Mouse (Mus musculus): ENCODE results near the gene Por. TPM values are rescaled to one million over a fixed set of nuclear protein-coding genes. Genes with fewer than 3 reads are reported as not detected.
A peak's percentile ranks its signal among the peaks of the same experiment; 100 is the strongest.

Gene Por
- polyA plus RNA-seq, 1 experiment from 2014 or later: 52.6 TPM

DNA sequence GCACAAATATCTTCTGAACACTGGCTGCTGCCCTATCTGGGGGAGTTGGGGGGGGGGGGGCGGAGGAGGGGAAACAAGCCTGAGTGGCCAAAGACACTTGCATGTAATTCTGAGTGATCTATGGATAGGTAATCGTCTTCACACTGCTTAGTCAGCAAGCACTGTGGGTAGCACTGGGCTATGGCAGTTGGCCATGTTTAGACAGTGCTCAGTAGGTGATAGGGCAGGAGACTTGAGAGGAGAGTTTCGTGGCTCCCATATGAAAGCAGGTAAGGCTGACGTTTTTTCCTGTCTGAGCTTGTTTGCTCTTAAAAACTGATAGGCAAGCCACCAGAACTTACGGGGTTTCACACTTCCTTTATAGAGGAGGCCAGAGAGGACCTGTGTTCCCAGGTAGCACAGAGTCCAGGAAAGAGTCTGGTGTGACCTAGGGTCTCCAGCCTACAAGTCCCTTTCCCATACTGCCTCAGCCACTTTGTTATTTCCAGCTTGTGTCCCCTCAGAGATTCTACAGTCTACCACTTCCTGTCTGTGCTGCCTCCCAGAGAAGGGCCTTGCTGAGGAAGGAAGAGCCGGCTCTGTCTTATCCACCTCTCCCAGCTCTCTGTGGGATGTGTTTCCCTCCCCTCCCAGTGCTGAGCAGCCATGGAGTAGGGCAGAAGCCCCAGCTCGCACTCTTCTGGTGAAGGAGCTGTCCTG lies 29.9 kb upstream of the Por start:
- WGBS: 54% methylated on average over 6 of the region's 7 CpGs
- H3K4me2 ChIP-seq (ENCODE audit: low read depth, low read length): no peak overlapping the region
- H3K4me1 ChIP-seq (ENCODE audit: control insufficient read depth, insufficient read depth, low read length): 0 out of 2 replicates have a peak, but pooled peaks cover 2% of the 10 kb centered on the region
- no peak overlapping the region for H3K9ac ChIP-seq (ENCODE audit: low read length)
- 0 out of 2 replicates have a peak overlapping the region, but pooled peaks have one; percentile 39 for H3K27ac ChIP-seq (ENCODE audit: low read length)
- H3K27me3 ChIP-seq (ENCODE audit: control insufficient read depth, insufficient read depth, low read length): no peaks in the 10 kb centered on the region
- H3K36me3 ChIP-seq (ENCODE audit: control insufficient read depth, insufficient read depth): peaks cover 29% of the 10 kb centered on the region
- no peaks in the 10 kb centered on the region for H3K9me3 ChIP-seq (replicated peaks; ENCODE audit: control insufficient read depth, low read length)
- no peak overlapping the region for H3K4me3 ChIP-seq (ENCODE audit: low read length)
- ATAC-seq (replicated peaks; ENCODE audit: extremely low read depth, insufficient read depth, low FRiP score): no peak

DNA sequence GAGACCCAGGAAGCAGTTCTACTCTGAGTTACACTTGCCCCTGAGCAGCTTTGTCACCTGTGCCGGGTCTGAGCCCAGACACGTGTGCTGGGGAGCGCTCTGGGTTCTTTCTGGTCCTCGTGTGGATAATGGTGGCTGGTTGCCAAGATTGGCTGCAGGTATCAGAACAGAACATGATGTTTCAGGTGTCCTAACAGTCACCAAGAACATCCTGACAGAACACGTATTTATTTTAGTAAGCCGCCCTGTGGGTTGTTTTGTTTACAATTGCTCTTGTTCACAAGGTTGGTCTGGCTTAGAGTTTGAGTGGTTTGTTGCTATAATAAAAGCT lies 29.4 kb upstream of the Por start:
- no peak overlapping the region for H3K27ac ChIP-seq (ENCODE audit: low read length)
- H3K9ac ChIP-seq (ENCODE audit: low read length): no peak overlapping the region
- no peaks in the 10 kb centered on the region for H3K27me3 ChIP-seq (ENCODE audit: control insufficient read depth, insufficient read depth, low read length)
- no peak overlapping the region for H3K4me3 ChIP-seq (ENCODE audit: low read length)
- no peak overlapping the region for H3K4me2 ChIP-seq (ENCODE audit: low read depth, low read length)
- no peaks in the 10 kb centered on the region for H3K9me3 ChIP-seq (replicated peaks; ENCODE audit: control insufficient read depth, low read length)
- WGBS: 76% methylated on average over 6 of the region's 6 CpGs
- ATAC-seq (replicated peaks; ENCODE audit: extremely low read depth, insufficient read depth, low FRiP score): no peak
- H3K36me3 ChIP-seq (ENCODE audit: control insufficient read depth, insufficient read depth): peaks cover 24% of the 10 kb centered on the region
- H3K4me1 ChIP-seq (ENCODE audit: control insufficient read depth, insufficient read depth, low read length): 0 out of 2 replicates have a peak, but pooled peaks cover 2% of the 10 kb centered on the region

DNA sequence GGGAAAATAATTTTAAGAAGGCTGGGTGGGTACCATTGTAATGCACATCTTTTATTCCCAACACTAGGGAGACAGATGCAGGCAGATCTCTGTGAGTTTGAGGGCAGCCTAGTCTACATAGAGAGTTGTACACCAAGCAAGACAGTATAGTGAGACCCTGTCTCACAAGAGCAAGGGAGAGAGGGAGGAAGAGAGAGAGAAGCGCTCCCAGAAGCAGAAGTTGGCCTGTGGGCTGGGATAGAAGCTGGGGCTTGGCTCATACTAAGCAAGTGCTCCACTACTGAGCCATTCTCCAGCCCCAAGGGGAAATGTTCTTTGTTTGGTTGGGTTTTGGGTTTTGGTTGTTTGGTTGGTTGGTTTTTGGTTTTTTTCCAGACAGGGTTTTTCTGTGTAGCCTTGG lies 28.8 kb upstream of the Por start:
- Histone ChIP-seq H3K4me2 (ENCODE audit: low read depth, low read length) (no peak overlapping the region), H3K4me1 (ENCODE audit: control insufficient read depth, insufficient read depth, low read length) (0 out of 2 replicates have a peak, but pooled peaks cover 2% of the 10 kb centered on the region), H3K27ac (ENCODE audit: low read length) (no peak overlapping the region), H3K4me3 (ENCODE audit: low read length) (no peak overlapping the region), H3K36me3 (ENCODE audit: control insufficient read depth, insufficient read depth) (peaks cover 20% of the 10 kb centered on the region), H3K27me3 (ENCODE audit: control insufficient read depth, insufficient read depth, low read length) (no peaks in the 10 kb centered on the region), H3K9me3 (replicated peaks; ENCODE audit: control insufficient read depth, low read length) (no peaks in the 10 kb centered on the region), H3K9ac (ENCODE audit: low read length) (no peak overlapping the region)
- no peak for ATAC-seq (replicated peaks; ENCODE audit: extremely low read depth, insufficient read depth, low FRiP score)
- WGBS: 77% methylated on average over 1 of the region's 1 CpGs

DNA sequence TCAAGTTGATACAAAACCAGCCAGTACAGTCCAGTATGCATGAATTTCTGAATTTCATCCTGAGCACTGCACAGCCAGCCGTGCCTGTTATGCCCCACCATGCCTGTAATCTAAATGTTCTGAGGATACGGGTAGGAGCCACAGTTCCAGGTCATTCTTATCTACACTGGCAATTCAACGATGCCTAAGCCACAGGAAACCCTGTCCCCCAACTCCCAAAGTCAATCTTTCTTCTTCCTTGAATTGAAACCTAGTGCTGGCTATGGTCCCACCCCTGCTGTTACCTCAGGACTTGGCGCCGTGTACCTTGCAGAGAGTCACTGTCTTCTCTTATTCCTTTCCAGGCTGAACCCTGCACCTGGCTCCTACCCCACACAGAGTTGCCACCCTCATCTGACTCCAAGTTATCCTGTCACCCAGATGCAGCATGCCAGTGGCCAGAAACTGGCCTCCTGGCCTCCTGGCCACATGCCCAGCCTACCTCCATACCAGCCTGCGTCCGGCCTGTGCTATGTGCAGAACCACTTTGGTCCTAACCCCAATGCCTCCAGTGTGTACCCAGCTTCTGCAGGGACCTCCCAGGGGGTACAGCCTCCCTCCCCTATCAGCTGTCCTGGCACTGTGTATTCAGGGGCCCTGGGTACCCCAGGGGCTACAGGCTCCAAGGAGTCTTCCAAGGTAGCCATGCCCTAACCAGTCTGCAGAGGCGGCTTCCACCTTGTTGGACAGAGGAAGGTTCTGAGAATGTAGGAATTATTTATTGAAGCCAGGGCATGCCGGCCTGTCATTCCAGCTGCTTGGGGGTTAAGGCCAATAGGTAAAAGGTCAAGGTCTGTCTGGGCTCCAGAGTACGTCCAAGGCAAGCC lies 26.9 kb upstream of the Por start:
- H3K4me1 ChIP-seq (ENCODE audit: control insufficient read depth, insufficient read depth, low read length): 0 out of 2 replicates have a peak, but pooled peaks cover 2% of the 10 kb centered on the region
- H3K9ac ChIP-seq (ENCODE audit: low read length): no peak overlapping the region
- H3K4me3 ChIP-seq (ENCODE audit: low read length): no peak overlapping the region
- no peaks in the 10 kb centered on the region for H3K9me3 ChIP-seq (replicated peaks; ENCODE audit: control insufficient read depth, low read length)
- ATAC-seq (replicated peaks; ENCODE audit: extremely low read depth, insufficient read depth, low FRiP score): no peak
- H3K36me3 ChIP-seq (ENCODE audit: control insufficient read depth, insufficient read depth): peaks cover 12% of the 10 kb centered on the region
- H3K4me2 ChIP-seq (ENCODE audit: low read depth, low read length): no peak overlapping the region
- no peaks in the 10 kb centered on the region for H3K27me3 ChIP-seq (ENCODE audit: control insufficient read depth, insufficient read depth, low read length)
- no peak overlapping the region for H3K27ac ChIP-seq (ENCODE audit: low read length)
- 77% methylated on average over 10 of the region's 10 CpGs for WGBS

DNA sequence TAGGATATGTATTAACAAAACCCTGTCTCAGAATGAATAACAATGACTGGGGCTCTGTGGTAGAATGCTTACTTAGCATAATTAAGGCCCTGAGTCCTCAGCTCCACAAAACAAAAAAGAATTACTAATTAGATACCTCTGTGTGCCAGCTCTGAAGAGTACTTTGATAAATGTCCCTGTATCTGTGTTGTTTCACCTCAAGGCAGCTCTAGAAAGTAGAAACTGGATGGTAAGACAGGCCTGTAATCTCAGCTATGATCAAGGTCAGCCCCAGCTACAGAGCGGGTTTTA lies 26.3 kb upstream of the Por start:
- ATAC-seq (replicated peaks; ENCODE audit: extremely low read depth, insufficient read depth, low FRiP score): no peak
- H3K27me3 ChIP-seq (ENCODE audit: control insufficient read depth, insufficient read depth, low read length): no peaks in the 10 kb centered on the region
- H3K36me3 ChIP-seq (ENCODE audit: control insufficient read depth, insufficient read depth): peaks cover 12% of the 10 kb centered on the region
- no peak overlapping the region for H3K9ac ChIP-seq (ENCODE audit: low read length)
- no peaks in the 10 kb centered on the region for H3K9me3 ChIP-seq (replicated peaks; ENCODE audit: control insufficient read depth, low read length)
- H3K4me1 ChIP-seq (ENCODE audit: control insufficient read depth, insufficient read depth, low read length): 0 out of 2 replicates have a peak, but pooled peaks cover 2% of the 10 kb centered on the region
- H3K27ac ChIP-seq (ENCODE audit: low read length): no peak overlapping the region
- no peak overlapping the region for H3K4me2 ChIP-seq (ENCODE audit: low read depth, low read length)
- H3K4me3 ChIP-seq (ENCODE audit: low read length): no peak overlapping the region
- WGBS: 89% methylated on average over 1 of the region's 1 CpGs

DNA sequence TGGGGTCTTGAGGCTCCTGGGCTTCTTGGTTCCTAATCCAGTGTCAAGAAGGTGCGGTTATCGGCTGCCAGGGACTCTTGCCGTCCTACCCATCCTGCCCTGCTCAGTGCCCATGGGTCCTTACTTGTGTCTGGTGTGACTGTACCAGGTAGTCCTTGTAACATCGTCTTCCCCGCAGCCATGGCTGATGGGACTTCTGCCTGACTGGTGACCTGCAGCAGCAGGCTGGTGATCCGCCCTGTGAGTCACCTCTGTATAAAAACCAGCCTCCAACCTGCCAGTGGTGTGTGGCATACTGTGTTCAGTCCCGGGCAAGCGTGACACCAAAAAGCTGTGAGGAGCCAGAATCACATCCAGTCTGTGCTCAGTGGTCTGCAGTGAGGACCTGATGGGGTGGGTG lies 26.0 kb upstream of the Por start:
- Histone ChIP-seq H3K27ac (ENCODE audit: low read length) (no peak overlapping the region), H3K9me3 (replicated peaks; ENCODE audit: control insufficient read depth, low read length) (no peaks in the 10 kb centered on the region), H3K4me1 (ENCODE audit: control insufficient read depth, insufficient read depth, low read length) (0 out of 2 replicates have a peak, but pooled peaks cover 2% of the 10 kb centered on the region), H3K4me3 (ENCODE audit: low read length) (no peak overlapping the region), H3K9ac (ENCODE audit: low read length) (no peak overlapping the region), H3K4me2 (ENCODE audit: low read depth, low read length) (no peak overlapping the region), H3K27me3 (ENCODE audit: control insufficient read depth, insufficient read depth, low read length) (no peaks in the 10 kb centered on the region), H3K36me3 (ENCODE audit: control insufficient read depth, insufficient read depth) (peaks cover 12% of the 10 kb centered on the region)
- 86% methylated on average over 8 of the region's 8 CpGs for WGBS
- ATAC-seq (replicated peaks; ENCODE audit: extremely low read depth, insufficient read depth, low FRiP score): no peak

DNA sequence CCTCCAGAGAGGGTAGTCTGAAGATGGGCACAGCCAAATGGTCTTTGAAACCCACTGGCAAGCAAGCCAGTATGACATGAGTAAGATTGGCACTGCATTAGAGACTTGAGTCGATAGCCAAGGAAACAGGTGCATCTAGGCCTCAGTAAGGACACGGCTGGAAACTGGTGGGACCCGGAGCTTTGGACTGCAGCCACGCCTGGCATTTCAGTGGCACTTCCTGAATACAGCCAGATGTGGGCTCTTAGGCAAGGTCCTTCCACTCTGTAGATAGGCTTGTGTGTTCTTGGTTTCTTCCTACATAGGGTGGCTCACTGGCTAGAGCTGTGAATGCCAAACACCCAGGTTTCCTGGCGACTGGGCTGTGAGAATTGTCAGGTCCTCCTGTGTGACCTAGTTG lies 24.5 kb upstream of the Por start:
- Histone ChIP-seq H3K4me1 (ENCODE audit: control insufficient read depth, insufficient read depth, low read length) (no peaks in the 10 kb centered on the region), H3K9ac (ENCODE audit: low read length) (no peak overlapping the region), H3K36me3 (ENCODE audit: control insufficient read depth, insufficient read depth) (peaks cover 7% of the 10 kb centered on the region), H3K9me3 (replicated peaks; ENCODE audit: control insufficient read depth, low read length) (no peaks in the 10 kb centered on the region), H3K27me3 (ENCODE audit: control insufficient read depth, insufficient read depth, low read length) (no peaks in the 10 kb centered on the region), H3K27ac (ENCODE audit: low read length) (no peak overlapping the region), H3K4me2 (ENCODE audit: low read depth, low read length) (no peak overlapping the region), H3K4me3 (ENCODE audit: low read length) (no peak overlapping the region)
- ATAC-seq (replicated peaks; ENCODE audit: extremely low read depth, insufficient read depth, low FRiP score): no peak
- WGBS: 69% methylated on average over 5 of the region's 5 CpGs

DNA sequence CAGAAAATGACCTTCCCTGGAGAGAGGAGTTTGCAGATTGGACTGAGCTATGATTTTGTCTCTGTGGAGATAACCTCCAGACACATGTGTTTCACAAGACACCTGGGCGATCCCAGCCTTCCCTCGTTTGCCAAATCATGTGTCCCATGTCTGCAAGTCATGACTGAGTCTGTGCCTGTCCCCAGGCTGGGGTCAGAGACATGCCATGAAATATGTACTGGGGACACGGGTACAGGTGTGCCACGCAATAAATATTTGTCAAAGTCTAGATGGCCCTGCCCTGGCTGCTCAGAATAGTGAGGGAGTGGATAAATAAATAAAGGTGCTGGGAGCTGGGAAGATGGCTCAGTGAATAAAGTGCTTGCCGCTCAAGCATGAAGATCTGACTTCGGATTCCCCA lies 23.8 kb upstream of the Por start:
- 78% methylated on average over 6 of the region's 6 CpGs for WGBS

More for the DNA sequence above, 23.8 kb upstream of the Por start:
- no peaks in the 10 kb centered on the region for H3K9me3 ChIP-seq (replicated peaks; ENCODE audit: control insufficient read depth, low read length)
- ATAC-seq (replicated peaks; ENCODE audit: extremely low read depth, insufficient read depth, low FRiP score): no peak
- H3K27me3 ChIP-seq (ENCODE audit: control insufficient read depth, insufficient read depth, low read length): no peaks in the 10 kb centered on the region
- no peak overlapping the region for H3K27ac ChIP-seq (ENCODE audit: low read length)
- H3K36me3 ChIP-seq (ENCODE audit: control insufficient read depth, insufficient read depth): peaks cover 6% of the 10 kb centered on the region
- H3K9ac ChIP-seq (ENCODE audit: low read length): no peak overlapping the region
- no peak overlapping the region for H3K4me3 ChIP-seq (ENCODE audit: low read length)
- H3K4me1 ChIP-seq (ENCODE audit: control insufficient read depth, insufficient read depth, low read length): no peaks in the 10 kb centered on the region
- no peak overlapping the region for H3K4me2 ChIP-seq (ENCODE audit: low read depth, low read length)

All from heart, embryonic 16.5 days (tissue).